Mouse (Mus musculus) intestine, embryonic 16.5 days (tissue): ENCODE results near the gene Bdnf. TPM values are rescaled to one million over a fixed set of nuclear protein-coding genes. Genes with fewer than 3 reads are reported as not detected.

ENCODE experiments used
- ATAC-seq: fragments of 200-750 bp; cut with Nextera tagmentation; 2 replicates; pipeline ENCODE4 v1.8.0; 2017; ENCODE audit warnings: moderate TSS enrichment, moderate library complexity
- H3K27ac ChIP-seq: fragments of 300-500 bp; sonication (generic); 2 replicates; pipeline ENCODE4 v1.5.1; 2014; ENCODE audit warnings: mild to moderate bottlenecking, low read length
- H3K27me3 ChIP-seq: fragments of 300-500 bp; sonication (generic); replicated peaks from 2 replicates; pipeline ENCODE4 v1.6.1; 2014; ENCODE audit warnings: low read length, control low read depth, mixed read lengths; ENCODE audit not compliant: control insufficient read depth, insufficient read depth
- H3K36me3 ChIP-seq: fragments of 300-500 bp; sonication (generic); 2 replicates; pipeline ENCODE4 v1.6.1; 2014; ENCODE audit warnings: low read length, control low read depth; ENCODE audit not compliant: control insufficient read depth, insufficient read depth
- H3K4me1 ChIP-seq: fragments of 300-500 bp; sonication (generic); 2 replicates; pipeline ENCODE4 v1.6.1; 2014; ENCODE audit warnings: low read length, control low read depth, mixed read lengths; ENCODE audit not compliant: control insufficient read depth, insufficient read depth
- H3K4me2 ChIP-seq: fragments of 300-500 bp; sonication (generic); 2 replicates; pipeline ENCODE4 v1.6.1; 2014; ENCODE audit warnings: low read depth, low read length, control low read depth
- H3K4me3 ChIP-seq: fragments of 300-500 bp; sonication (generic); 2 replicates; pipeline ENCODE4 v1.5.1; 2014; ENCODE audit warnings: mild to moderate bottlenecking, low read length
- H3K9ac ChIP-seq: fragments of 300-500 bp; sonication (generic); 2 replicates; pipeline ENCODE4 v1.6.1; 2014; ENCODE audit warnings: low read depth, low read length
- H3K9me3 ChIP-seq: fragments of 300-500 bp; sonication (generic); 2 replicates; pipeline ENCODE4 v1.6.1; 2016; ENCODE audit warnings: low read length, control low read depth; ENCODE audit not compliant: control insufficient read depth
- WGBS: fragments of 180-500 bp; shearing (Covaris S2); extraction: QIAGEN DNeasy Blood & Tissue Kit; methylation state at CpG from one replicate; pipeline ENCODE4 v1.1.7; 2014; 5-methylcytosine and 5-hydroxymethylcytosine counted together
- polyA plus RNA-seq: library from polyadenylated mRNA; unstranded; fragments of >200 nt; fragmentation: Nextera tagmentation; extraction: Ambion mirVana; gene quantifications from 2 replicates; pipeline ENCODE4 v1.2.1, GENCODE M21; 2015

Gene Bdnf
- polyA plus RNA-seq, 1 experiment from 2014 or later: 2.1 TPM

GRCm38 (mm10) chr2:109679446-109679845, 4.9 kb downstream of the Bdnf start:
- H3K9ac ChIP-seq: no peak overlapping the region
- peaks cover 38% of the 10 kb centered on the region for H3K27me3 ChIP-seq
- H3K4me3 ChIP-seq: no peak overlapping the region
- no peaks in the 10 kb centered on the region for H3K36me3 ChIP-seq
- no peak overlapping the region for H3K27ac ChIP-seq
- 69% methylated on average over 2 of the region's 2 CpGs for WGBS
- ATAC-seq: no peak
- H3K4me1 ChIP-seq: peaks cover 12% of the 10 kb centered on the region
- no peaks in the 10 kb centered on the region for H3K9me3 ChIP-seq
- H3K4me2 ChIP-seq: no peak overlapping the region

DNA sequence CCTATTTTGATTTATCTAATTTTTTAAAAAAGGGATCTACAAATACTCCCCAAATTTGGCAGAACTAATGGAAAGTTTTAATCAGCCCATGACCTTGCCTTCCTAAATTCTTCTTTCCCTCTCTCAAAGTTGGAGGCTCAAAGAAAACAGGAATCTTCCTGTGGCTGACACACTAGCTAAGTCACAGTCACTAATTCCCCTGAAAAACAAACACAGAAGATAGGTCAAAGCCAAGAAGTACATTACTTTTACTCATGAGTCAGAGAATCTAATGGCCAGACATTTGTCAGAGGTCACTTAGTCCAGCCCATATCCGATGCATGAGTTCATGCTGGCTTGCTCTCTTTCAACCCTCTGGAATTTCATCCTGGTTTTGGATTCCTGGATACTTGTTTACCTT, 6.6 kb downstream of the Bdnf start:
- no peak for ATAC-seq
- H3K9me3 ChIP-seq: no peaks in the 10 kb centered on the region
- H3K4me2 ChIP-seq: no peak overlapping the region
- 72% methylated on average over 1 of the region's 1 CpGs for WGBS
- no peak overlapping the region for H3K4me3 ChIP-seq
- no peaks in the 10 kb centered on the region for H3K36me3 ChIP-seq
- H3K27me3 ChIP-seq: peaks cover 22% of the 10 kb centered on the region
- no peak overlapping the region for H3K9ac ChIP-seq
- H3K4me1 ChIP-seq: peaks cover 10% of the 10 kb centered on the region
- no peak overlapping the region for H3K27ac ChIP-seq

DNA sequence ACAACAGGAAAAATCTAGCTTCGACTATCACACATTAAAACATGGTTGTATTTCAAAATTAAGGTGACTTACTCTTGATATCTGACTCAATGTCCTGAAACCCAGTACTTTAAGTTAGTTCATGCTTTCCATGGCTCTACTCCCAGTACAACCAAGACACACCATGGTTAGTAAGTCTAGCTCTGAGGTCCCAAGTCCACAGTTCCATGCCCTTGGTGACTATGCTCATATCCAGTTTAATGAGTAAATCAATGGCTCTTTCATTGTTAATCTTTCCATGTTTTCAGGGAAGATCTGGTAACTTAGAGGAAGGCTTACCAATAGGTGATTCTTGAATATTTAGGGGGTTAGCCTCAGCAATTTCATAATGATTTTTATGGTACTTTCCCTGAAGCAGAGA, 14.2 kb downstream of the Bdnf start:
- Histone ChIP-seq H3K36me3 (no peaks in the 10 kb centered on the region), H3K27ac (no peak overlapping the region), H3K4me2 (no peak overlapping the region), H3K9ac (no peak overlapping the region), H3K9me3 (no peaks in the 10 kb centered on the region), H3K4me1 (no peaks in the 10 kb centered on the region), H3K27me3 (peaks cover 9% of the 10 kb centered on the region), H3K4me3 (no peak overlapping the region)
- ATAC-seq: no peak
- 76% methylated on average over 1 of the region's 1 CpGs for WGBS

DNA sequence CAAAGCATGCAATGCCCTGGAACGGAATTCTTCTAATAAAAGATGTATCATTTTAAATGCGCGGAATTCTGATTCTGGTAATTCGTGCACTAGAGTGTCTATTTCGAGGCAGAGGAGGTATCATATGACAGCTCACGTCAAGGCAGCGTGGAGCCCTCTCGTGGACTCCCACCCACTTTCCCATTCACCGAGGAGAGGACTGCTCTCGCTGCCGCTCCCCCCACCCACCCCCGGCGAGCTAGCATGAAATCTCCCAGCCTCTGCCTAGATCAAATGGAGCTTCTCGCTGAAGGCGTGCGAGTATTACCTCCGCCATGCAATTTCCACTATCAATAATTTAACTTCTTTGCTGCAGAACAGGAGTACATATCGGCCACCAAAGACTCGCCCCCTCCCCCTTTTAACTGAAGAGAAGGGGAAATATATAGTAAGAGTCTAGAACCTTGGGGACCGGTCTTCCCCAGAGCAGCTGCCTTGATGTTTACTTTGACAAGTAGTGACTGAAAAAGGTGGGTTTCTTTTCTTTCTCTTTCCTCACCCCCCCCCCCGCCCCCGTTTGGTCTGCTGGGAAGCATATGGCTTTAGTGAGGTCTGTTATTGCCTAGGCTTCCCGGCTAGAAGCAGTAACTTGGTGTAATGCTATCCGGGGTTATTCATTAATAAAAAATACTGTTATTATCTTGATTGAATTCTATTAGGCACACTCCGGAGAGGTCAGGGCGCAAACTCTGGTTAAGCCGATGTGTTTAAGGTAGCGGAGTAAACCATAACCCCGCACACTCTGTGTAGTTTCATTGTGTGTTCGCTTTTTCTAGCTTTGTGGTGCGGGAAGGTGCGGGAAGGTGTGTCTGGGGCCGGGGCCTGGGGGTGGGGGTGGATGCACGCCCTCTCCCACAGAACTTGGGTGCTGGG, 18.0 kb downstream of the Bdnf start:
- H3K4me3 ChIP-seq: peak overlapping the region; percentile 60
- H3K27me3 ChIP-seq: peaks cover 20% of the 10 kb centered on the region
- no peaks in the 10 kb centered on the region for H3K4me1 ChIP-seq
- peak overlapping the region; percentile 66; the same call in 1 of the 2 replicates for H3K9ac ChIP-seq
- peak overlapping the region; percentile 70 for H3K4me2 ChIP-seq
- no peaks in the 10 kb centered on the region for H3K36me3 ChIP-seq
- no peaks in the 10 kb centered on the region for H3K9me3 ChIP-seq
- peak; percentile 21 for ATAC-seq
- WGBS: 4% methylated on average over 34 of the region's 34 CpGs
- no peak overlapping the region for H3K27ac ChIP-seq

DNA sequence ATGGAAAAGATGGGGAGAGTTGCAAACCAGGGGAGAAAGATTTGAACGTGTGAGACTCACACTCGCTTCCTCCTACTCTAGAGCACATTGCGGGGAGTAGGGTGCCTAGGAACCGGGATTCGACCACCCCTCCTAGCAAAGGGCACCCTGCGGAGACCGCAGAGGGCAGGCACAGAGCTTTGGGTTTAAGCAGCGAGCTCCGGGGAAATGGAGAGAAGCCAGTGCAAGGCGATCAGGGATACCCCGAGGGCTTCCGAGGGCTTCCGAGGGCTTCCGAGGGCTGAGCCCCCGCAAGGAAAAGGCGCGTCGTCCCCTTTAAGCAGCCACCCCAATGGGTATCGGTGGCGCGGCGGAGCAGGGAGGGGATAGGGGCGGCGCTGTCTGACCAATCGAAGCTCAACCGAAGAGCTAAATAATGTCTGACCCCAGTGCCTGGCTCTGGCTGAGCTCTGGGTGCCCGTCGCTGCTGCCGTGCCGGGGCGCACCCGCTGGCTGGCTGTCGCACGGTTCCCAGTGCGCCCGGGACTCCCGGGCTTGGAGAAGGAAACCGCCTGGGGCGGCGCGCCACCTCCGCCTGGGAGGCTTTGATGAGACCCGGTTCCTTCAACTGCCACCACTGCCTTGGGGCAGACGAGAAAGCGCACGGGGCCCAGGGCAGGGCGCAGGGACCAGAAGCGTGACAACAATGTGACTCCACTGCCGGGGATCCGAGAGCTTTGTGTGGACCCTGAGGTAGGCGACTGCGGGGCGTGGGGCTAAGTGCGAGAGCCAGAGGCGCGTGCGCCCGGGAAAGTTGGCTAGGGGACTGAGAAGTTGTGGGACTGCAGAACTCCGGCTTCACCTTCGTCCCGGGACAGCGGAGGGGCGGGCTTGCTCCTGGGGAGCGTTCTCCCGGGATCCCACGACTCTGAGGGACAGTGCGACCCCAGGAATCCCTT, 18.9 kb downstream of the Bdnf start:
- Histone ChIP-seq H3K4me2 (peak overlapping the region; percentile 70), H3K4me3 (peak overlapping the region; percentile 60), H3K9ac (peak overlapping the region; percentile 66), H3K36me3 (no peaks in the 10 kb centered on the region), H3K4me1 (no peaks in the 10 kb centered on the region), H3K27me3 (peaks cover 20% of the 10 kb centered on the region), H3K9me3 (no peaks in the 10 kb centered on the region), H3K27ac (no peak overlapping the region)
- under 1% methylated on average over 67 of the region's 67 CpGs for WGBS
- peak; percentile 82 for ATAC-seq

DNA sequence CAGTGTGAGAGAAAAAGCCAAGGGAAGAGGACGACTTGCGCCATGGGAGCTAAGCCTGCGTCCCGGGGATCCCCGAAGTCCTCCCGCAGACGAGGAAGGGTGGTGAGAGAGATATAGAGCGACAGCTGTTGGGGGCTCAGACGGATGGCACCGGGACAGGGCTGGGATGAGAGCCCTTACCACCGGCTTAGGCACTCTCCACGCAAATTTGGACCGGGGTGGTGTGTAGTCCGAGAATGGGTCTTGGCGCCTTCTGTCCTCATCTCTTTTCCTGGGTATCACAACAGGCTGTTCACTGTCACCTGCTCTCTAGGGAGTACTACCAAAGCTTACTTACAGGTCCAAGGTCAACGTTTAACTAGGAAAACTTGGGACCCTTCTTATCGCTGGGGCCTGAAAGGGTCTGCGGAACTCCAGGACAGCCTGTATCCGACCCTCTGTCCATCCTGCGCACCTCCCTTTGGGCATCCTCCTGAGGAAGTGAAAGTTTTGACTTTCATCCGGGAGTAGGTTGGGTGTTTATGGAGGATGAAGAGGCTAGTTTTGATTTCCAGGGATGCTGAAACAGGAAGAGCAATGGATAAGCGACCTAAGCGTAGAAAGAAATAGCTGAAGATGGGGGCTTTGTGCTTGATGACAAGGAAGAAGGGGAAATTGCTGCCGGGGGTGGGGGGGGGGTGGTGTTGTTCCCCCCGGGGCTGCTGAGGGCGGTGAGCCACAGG, 19.8 kb downstream of the Bdnf start:
- Histone ChIP-seq H3K27ac (no peak overlapping the region), H3K4me3 (peak overlapping the region; percentile 60), H3K36me3 (no peaks in the 10 kb centered on the region), H3K27me3 (peaks cover 20% of the 10 kb centered on the region), H3K4me1 (no peaks in the 10 kb centered on the region), H3K9ac (peak overlapping the region; percentile 66), H3K4me2 (peak overlapping the region; percentile 70), H3K9me3 (no peaks in the 10 kb centered on the region)
- WGBS: under 1% methylated on average over 26 of the region's 26 CpGs
- ATAC-seq: peak; percentile 41

DNA sequence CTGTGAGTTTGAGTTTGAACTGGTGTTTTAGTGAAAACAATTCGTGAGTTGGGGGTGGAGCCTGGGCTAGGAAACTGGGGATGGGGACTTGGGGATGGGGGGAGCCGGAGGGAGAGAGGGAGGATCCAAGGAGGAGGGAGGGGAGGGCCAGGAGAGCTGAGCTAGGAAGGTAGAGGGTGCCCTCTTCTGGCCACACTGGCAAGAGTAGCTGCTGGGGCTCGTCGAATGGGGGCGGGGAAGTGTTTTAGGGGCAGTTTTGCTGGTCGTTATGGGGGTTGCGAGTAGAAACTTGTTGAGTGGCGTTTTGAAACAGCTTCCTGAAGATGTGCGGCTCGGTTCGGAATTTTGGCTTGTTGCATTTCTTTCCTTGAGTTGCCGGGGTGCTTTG, 20.3 kb downstream of the Bdnf start:
- no peaks in the 10 kb centered on the region for H3K4me1 ChIP-seq
- H3K36me3 ChIP-seq: no peaks in the 10 kb centered on the region
- peak overlapping the region; percentile 60 for H3K4me3 ChIP-seq
- peak; percentile 75 for ATAC-seq
- H3K9ac ChIP-seq: peak overlapping the region; percentile 44; the same call in 1 of the 2 replicates
- no peak overlapping the region for H3K27ac ChIP-seq
- no peaks in the 10 kb centered on the region for H3K9me3 ChIP-seq
- peaks cover 20% of the 10 kb centered on the region for H3K27me3 ChIP-seq
- peak overlapping the region; percentile 70 for H3K4me2 ChIP-seq
- under 1% methylated on average over 12 of the region's 12 CpGs for WGBS

- no peaks in the 10 kb centered on the region for H3K4me1 ChIP-seq
- no peak overlapping the region for H3K27ac ChIP-seq
- no peak overlapping the region for H3K4me3 ChIP-seq
- 26% methylated on average over 4 of the region's 4 CpGs for WGBS
- no peak overlapping the region for H3K9ac ChIP-seq
- H3K9me3 ChIP-seq: no peaks in the 10 kb centered on the region
- H3K36me3 ChIP-seq: no peaks in the 10 kb centered on the region
- ATAC-seq: no peak
- peaks cover 20% of the 10 kb centered on the region for H3K27me3 ChIP-seq
- no peak overlapping the region for H3K4me2 ChIP-seq
These were observed 22.7 kb downstream of the Bdnf start for GRCm38 (mm10) chr2:109697151-109697550.

DNA sequence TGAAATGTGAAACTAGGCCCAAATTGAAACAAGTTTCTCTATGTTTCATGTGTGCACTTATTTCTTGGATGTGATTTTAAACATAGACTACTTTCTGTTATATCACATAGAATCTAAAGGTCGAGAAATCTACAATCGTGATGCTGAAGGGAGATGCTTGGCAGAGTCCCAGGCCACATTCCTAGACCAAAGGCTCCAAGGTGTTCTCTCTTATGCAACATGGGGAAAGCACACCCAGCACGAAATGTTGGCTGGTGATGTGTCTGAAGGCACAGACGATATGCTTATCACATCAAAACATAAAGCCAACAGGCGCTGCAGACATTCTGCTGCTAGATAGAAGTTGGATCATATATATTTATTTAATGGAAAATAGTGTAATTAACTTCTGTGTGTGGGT, 25.8 kb downstream of the Bdnf start:
- Histone ChIP-seq H3K4me3 (no peak overlapping the region), H3K27me3 (no peaks in the 10 kb centered on the region), H3K9ac (no peak overlapping the region), H3K4me1 (no peaks in the 10 kb centered on the region), H3K4me2 (no peak overlapping the region), H3K36me3 (no peaks in the 10 kb centered on the region), H3K27ac (no peak overlapping the region), H3K9me3 (no peaks in the 10 kb centered on the region)
- WGBS: 67% methylated on average over 5 of the region's 5 CpGs
- no peak for ATAC-seq
